Mouse (Mus musculus) MEL-GATA-1-ER (cell line): ENCODE measurements around the gene Epc2.

Experiments
- DNase-seq: peaks from one replicate; pipeline ENCODE4 v3.0.0-alpha.2; 2012; ENCODE audit warnings: low read depth; ENCODE audit errors: extremely low read depth

The Epc2 gene

DNA sequence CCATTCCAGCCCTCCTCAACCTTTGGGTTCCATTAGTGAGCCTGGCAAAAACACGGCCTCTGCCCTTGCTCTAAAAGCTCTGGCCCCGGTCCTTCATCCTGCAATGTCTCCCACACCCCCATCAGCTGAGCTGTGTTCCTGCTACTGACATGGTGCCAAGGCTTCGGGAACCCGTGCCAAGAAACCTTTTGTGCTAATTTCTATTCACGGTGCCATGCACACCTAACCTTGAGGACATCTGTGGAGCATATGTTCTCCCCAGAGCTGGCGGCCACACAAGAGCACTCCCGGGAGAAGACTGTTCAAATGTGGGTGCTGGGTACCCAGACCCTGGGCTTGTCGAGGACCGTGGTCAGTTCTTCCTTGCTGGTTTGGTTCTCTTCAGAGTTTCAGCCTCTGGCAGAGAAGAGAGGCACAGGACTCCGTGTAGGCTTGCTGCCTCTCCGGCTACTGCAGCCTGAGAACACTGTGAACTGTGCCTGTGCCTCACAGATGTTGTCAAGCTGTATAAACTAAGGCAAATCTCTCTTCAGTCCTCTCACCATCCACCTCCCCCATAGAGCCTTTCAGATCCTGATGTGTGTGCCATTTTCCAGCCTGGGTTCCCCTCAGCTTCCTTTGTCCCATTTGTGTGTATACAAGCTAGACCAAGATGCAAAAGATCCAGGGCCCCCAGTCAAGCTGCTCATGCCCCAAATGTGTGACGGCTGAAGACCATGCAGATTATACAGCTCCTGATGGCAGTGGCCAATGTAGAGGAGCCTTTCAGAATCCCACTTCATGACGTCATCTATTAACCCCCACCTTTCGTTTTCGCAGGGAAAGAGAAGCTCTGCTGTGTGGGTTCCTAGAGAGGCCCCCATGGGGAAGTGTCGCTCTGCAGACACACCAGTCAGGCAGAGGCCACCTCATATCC lies 118.8 kb downstream of the Epc2 start:
- DNase-seq: no peak

DNA sequence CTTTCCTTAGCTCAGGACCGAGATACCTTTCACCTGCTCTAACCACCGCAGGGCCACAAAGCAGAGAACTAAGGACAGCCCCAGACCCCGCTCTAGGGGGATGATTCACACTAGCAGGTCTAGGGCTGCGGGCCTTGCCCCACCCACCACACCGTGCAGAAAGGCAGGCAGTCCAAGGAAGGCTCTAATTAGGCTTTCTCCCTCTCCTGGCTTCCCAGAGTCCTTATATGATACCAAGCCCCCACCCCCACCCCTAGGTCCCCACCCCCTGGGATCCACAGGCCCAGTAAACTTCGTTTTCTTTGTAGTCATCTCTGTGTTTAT lies 119.5 kb downstream of the Epc2 start:
- DNase-seq: no peak

DNA sequence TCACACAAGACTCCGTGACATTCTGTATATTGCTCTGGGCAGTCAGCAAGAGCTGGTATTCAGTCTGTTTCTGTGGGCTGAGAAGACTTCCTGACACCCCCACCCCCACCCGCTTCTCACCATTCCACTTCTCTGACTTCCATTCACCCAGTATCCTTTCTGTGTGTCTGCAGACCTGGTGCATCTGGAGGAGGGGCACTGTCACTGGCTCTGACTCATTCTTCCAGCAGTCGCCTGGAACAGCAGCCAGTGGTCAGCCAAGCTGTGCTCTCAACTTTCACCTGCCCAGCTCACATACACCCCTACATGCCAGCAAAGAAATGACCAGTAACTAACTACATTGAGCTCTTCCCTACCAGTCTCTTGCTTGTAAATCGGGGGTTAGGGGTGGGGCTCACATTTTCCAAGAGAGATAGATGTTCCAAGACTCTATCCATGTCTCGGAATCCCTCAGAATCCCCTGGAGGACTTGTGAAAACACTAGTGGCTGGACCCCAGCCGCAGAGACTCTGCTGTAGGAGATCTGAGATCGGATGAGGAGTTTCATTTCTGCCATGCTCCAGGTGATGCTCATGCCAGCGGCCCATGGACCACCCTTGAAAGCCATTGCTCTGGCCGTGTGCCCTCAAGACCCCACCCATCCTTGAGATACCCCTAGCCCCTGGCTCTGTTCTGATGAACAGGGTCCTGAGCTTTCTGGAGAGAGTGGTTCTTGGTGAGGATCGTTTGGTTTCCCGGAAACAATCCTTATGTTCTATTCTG lies 120.1 kb downstream of the Epc2 start:
- DNase-seq: no peak

DNA sequence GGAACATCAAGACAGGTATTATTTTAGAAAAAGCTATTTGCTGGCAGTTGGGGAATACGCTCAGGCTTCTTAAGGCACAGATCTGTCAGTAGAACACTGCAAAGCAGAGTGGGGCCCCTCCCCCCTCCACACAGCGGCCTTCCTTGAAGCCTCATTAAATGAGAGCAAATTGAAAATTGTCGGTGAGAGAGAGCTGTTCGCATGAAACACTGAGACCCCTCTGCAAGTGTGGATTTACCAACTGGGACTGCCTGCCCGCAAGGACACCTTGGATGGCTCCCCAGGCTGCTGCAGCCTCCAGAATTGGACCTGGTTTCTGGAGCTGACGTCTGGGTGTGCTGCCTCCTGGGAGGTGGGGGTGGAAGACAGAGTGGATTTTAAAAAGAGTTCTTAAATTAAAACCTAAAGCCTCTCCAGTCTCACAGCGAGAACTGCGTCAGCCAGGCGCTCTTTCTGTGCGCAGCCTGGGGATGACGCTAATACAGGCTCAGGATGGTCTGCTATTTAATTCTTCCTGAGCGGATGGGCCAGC lies 120.9 kb downstream of the Epc2 start:
- no peak for DNase-seq

DNA sequence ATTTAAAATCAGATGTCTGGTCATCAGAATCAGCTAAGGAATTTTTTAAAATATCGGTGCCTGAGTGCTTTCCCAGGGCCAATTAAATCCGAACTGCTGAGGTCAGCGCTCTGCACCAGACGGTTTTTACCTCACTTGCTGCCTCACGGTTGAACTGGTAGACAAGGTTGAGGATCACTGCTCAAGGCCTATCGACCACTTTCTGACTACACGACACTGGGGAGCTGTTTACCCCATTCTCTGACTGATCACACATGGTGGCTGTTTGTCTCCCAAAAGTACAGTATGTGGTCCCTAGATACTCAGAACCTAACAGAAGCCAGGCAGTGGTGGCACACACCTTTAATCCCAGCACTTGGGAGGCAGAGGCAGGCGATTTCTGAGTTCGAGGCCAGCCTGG lies 121.4 kb downstream of the Epc2 start:
- DNase-seq: no peak

DNA sequence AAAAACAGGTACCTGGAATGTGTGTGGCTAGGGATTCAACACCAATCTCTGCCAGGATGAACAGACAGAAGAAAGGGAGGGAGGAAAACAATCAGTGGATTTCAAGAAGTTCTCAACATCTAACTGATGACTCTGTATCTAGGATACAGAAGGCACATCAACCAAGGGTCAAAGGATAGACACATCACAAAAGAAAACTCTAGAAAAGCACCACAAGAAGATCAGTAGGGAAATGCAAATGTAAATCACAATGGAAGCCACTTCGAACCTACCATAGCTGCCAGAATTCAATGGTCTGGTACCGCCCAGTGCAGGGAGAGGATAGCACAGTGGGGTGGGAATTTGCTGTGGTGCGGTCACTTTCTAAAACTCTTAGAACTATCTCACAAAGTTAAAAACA lies 122.0 kb downstream of the Epc2 start:
- DNase-seq: no peak

DNA sequence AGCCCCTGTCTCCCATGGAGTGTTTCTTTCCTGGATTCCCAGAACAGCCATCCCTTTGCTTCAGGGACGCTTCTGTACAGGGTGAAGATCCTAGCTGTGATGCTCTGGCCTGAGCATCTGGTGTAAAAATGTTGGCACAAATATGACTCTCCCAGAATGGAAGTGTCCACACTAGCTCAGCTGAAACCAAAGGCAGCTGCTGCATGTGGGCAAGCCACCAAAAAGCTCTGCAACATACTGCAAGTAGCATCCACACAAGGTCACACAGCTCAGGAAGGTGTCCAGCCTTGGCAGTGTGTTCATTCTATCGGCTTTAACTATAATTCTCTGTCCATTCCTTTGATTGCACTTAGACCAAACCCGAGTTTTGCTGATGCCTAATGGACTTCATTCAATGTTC lies 129.3 kb downstream of the Epc2 start:
- DNase-seq: no peak

DNA sequence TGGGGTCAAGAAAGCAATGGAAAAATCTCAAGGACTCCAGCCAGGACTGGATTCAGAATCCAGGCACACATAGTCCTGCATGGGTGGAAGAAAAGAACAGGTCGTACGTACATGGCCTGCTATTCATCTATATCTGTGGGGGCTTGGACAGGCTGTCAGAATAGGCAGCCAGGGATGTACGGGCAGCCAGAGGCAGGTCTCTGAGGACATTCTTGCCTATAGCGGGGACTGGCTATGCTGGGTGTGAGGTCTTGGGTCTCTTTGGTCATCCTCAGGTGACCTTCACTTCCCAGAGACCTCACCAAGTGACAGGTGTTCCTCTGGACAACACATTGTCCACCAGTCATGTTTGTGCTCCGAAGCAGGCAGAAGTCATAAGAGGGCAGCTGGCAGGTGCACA lies 131.3 kb downstream of the Epc2 start:
- DNase-seq: no peak

DNA sequence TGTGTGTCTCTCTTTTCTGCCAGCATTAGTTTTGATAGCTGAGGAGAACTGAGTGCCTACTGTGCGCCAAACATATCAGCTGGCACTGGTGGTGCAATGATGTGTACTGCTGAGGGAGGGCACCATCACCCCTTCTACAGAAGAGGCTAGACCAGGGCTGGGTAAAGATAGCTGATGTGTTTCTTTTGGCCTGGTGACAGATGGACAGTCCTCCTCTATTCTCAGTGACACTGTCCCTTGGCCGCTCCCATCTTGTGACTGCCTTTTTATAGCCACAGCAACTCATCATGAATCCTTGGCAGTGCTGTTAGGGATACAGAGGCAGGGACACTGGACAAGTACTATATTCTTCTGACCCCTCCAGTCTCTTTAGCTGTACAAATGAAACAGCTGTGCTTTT lies 132.0 kb downstream of the Epc2 start:
- no peak for DNase-seq

DNA sequence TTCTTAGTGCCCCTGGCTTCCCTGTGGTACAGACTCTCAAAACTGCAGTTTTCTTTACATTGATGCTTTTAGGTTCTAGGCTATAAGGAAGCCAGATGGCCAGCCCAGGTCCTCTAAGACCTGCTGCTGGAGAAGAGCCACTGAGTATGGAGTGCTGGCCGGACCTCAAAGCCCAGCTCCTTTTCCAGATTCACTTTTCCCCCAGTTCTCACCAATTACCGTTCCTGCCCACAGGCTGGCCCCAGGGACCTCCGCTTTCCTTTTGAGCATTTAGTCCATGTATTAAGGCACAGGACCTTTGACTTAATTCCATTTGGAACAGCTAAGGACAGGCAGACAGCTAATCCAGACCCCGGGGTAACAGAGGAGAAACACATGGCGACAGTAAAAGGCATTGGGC lies 139.2 kb downstream of the Epc2 start:
- no peak for DNase-seq

DNA sequence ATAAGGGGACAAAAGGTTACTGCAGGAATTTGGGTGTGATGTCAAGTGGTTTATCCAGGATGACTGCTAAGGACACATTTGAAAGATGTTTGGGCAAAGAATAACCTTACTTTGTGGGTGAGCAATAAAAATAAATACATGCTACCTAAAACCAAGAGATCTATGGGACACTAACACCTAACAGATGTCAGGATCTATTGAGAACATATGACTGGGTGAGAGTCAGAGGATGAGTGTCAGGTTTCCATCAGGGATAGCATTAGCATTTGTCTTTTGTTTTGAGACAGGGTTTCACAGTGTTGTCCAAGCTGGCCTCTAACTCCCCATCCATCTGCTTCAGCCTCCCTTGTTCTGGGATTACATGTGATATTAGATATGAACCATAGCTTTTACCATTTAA lies 141.6 kb downstream of the Epc2 start:
- no peak for DNase-seq

DNA sequence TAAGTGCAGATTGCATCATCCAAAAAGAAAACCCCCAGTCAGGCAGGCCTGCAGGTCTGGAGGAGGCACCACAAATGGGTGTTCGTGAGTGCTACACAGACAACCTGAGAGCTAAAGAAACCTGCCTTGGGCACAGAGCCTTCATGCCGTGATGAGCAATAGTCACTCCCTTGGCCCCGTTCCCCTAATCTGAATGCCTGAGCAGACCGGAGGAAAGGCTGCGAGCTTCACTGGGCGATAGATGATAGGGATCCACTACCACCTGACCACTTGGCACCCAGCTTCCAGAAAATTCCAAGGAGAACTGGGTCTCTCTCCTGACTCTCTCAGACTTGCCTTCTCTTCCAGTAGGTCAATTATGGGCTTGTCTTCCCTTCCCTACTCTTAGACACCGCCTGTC lies 143.6 kb downstream of the Epc2 start:
- no peak for DNase-seq

DNA sequence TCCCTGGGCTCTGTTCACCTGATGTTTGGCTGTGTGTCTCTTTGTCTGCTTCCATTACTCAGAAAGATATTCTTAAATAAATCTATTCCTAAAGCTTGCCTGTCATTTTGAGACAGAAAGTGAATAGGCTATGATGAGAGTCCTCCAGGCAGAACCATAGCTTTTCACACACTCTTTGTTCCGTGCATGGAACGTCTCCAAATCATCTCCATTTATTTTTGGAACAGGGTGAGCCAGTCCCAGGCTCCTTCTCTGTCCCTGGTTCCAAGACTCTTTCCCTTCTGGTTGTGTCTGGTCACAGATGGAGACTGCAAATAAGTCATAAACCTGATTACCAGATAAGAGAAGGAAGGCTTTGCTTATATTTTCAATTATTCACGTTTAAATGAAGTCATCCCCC lies 145.0 kb downstream of the Epc2 start:
- no peak for DNase-seq

DNA sequence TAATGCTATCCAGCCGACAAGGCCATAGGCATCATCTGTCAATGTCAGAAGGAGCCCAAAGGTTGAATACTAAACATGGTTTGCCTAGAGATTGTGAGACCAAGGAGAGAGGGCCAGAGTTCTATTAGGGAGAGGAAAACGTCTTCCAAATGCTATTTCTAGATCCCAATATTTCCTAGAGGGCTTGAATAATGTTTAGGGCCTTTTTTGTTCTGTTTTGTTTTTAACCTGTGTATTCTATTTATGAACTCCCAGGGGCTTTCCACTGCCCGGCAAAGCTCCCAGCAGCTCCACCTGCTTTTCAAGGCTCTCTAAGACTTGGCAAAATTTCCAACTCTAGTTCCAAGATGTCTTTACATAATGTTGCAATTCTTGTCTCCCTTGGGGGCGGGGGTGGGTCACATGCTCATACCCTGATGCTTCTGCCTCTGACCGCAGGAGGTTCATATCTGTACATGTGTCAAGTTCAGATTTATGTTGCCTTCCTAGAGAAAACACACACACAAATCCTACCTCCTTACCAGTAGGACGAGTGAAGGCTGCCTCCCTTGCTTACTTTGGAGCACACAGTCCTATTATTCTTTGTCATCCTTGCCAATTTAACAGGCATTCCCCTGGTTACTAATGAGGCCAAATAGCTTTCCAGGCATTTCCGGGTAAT lies 148.9 kb downstream of the Epc2 start:
- no peak for DNase-seq
